Mouse (Mus musculus) brain, embryonic 14.5 days (tissue): ENCODE results near the gene Hoxa9.

Experiments
- CTCF ChIP-seq: fragments of 200-500 bp; IDR thresholded peaks from 2 replicates; pipeline ENCODE4 v1.5.1; 2012; ENCODE audit warnings: inconsistent platforms, mild to moderate bottlenecking, moderate library complexity, borderline replicate concordance; ENCODE audit not compliant: insufficient read depth, insufficient read length; ENCODE audit errors: extremely low read depth
- POLR2A ChIP-seq: fragments of 200-500 bp; IDR thresholded peaks from 2 replicates; pipeline ENCODE4 v1.6.1; 2012; ENCODE audit warnings: mild to moderate bottlenecking, inconsistent platforms, borderline replicate concordance; ENCODE audit not compliant: poor library complexity, insufficient read depth, insufficient read length, severe bottlenecking; ENCODE audit errors: extremely low read depth

- no peak for TF ChIP-seq POLR2A
- TF ChIP-seq CTCF: no peak
Measured at GRCm38 (mm10) chr6:52205638-52206621, 25.0 kb downstream of the Hoxa9 start.
